Mouse (Mus musculus) ZHBTc4 (cell line): ENCODE measurements around the gene Bex1.
"Not testable (repeated sequence)": the region's sequence is repeated elsewhere in the genome, so short reads cannot be mapped to it uniquely, and the experiment has no call there.

ENCODE experiments used
- DNase-seq: peaks from one replicate; pipeline ENCODE4 v3.0.0-alpha.2; 2011; ENCODE audit warnings: low read depth, low spot score

Gene Bex1

GRCm38 (mm10) chrX:136214729-136215677 is at the start of gene Bex1, which contains the start of gene Tceal7:
Gene Bex1, minus strand, starts transcription at chrX:136215513.
Gene Tceal7, plus strand, starts transcription at chrX:136214779.
- not testable (repeated sequence) for DNase-seq

GRCm38 (mm10) chrX:136252023-136252729 is 36.9 kb upstream of the Bex1 start:
- DNase-seq = no peak

- no peak for DNase-seq
Measured at GRCm38 (mm10) chrX:136249671-136250070, 34.4 kb upstream of the Bex1 start.

- no peak for DNase-seq
Measured at GRCm38 (mm10) chrX:136248811-136249210, 33.5 kb upstream of the Bex1 start.

GRCm38 (mm10) chrX:136245521-136246071 is 30.3 kb upstream of the Bex1 start:
- peak; percentile 86 for DNase-seq

- DNase-seq = peak; percentile 89
Measured at GRCm38 (mm10) chrX:136244574-136245229, 29.4 kb upstream of the Bex1 start, which contains the start of gene Tceal9. Gene Tceal9, plus strand, starts transcription at chrX:136245079.

- no peak for DNase-seq
Measured at GRCm38 (mm10) chrX:136243181-136243580, 27.9 kb upstream of the Bex1 start.

GRCm38 (mm10) chrX:136238118-136238517 is 22.8 kb upstream of the Bex1 start:
- peak; percentile 15 for DNase-seq

- no peak for DNase-seq
Measured at GRCm38 (mm10) chrX:136227768-136228167, 12.5 kb upstream of the Bex1 start.

- no peak for DNase-seq
Measured at GRCm38 (mm10) chrX:136223714-136224113, 8.4 kb upstream of the Bex1 start.

- DNase-seq = no peak
Measured at GRCm38 (mm10) chrX:136216303-136216702, 990 bp upstream of the Bex1 start.

- peak; percentile 46 for DNase-seq
Measured at GRCm38 (mm10) chrX:136213396-136213795, 1.9 kb downstream of the Bex1 start.

GRCm38 (mm10) chrX:136204406-136204805 is 10.9 kb downstream of the Bex1 start:
- DNase-seq = no peak

- peak; percentile 31 for DNase-seq
Measured at GRCm38 (mm10) chrX:136203664-136204066, 11.6 kb downstream of the Bex1 start, which contains the start of gene Tceal5. Gene Tceal5, minus strand, starts transcription at chrX:136203876.

- DNase-seq = no peak
Measured at GRCm38 (mm10) chrX:136203257-136203656, 12.1 kb downstream of the Bex1 start.

- peak; percentile 74 for DNase-seq
Measured at GRCm38 (mm10) chrX:136196873-136197272, 18.4 kb downstream of the Bex1 start.

- peak; percentile 57 for DNase-seq
Measured at GRCm38 (mm10) chrX:136195193-136195944, 19.9 kb downstream of the Bex1 start.

- no peak for DNase-seq
Measured at GRCm38 (mm10) chrX:136183107-136183506, 32.2 kb downstream of the Bex1 start.

GRCm38 (mm10) chrX:136180897-136181553 is 34.3 kb downstream of the Bex1 start:
- DNase-seq = peak; percentile 69

- no peak for DNase-seq
Measured at GRCm38 (mm10) chrX:136172786-136173185, 42.5 kb downstream of the Bex1 start.
